Mouse (Mus musculus): ENCODE results near the gene Kcnc3. TPM values are rescaled to one million over a fixed set of nuclear protein-coding genes. Genes with fewer than 3 reads are reported as not detected.
A peak's percentile ranks its signal among the peaks of the same experiment; 100 is the strongest.

Gene Kcnc3
- polyA plus RNA-seq, 1 experiment from 2014 or later: 0.05 TPM

DNA sequence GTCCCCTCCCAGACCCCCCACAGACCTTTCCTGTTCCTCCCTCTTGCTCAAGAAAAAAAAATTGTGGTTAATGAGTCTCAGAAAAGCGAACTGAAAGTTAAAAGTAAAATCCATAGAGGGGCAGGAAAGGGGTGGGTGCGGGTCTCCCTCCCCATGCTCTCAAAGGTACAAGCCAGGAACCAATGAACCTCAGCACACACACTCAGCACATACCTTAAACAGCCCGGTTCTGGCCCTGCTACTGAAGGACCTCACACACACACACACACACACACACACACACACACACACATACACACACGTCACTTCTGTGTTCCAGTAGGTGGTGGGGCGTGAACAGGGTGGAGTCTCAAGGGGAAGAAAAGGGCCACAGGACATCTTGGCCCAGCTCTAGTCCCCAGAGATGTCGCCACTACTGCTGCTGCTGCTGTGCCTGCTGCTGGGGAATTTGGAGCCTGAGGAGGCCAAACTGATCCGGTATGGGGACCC is 18.2 kb upstream of the Kcnc3 start, which contains the start of gene Napsa:
Napsa (plus strand) TSS at position 168 of the 489 bp plus-strand sequence.
- H3K9ac ChIP-seq: no peak within 1 kb of the TSS
- 17% methylated on average over 7 of the region's 7 CpGs for WGBS (ENCODE audit: insufficient replicate concordance)
- no peak within 1 kb of the TSS for H3K4me3 ChIP-seq (replicated peaks)
- ATAC-seq (ENCODE audit: low read depth): no peak
- H3K27me3 ChIP-seq: peaks cover 5% of the 10 kb centered on the region; the same call in 1 of the 2 replicates
- H3K4me1 ChIP-seq (replicated peaks): no peaks in the 10 kb centered on the region
- no peaks in the 10 kb centered on the region for H3K36me3 ChIP-seq
- H3K9me3 ChIP-seq (replicated peaks): no peaks in the 10 kb centered on the region
- no peak for DNase-seq
- H3K4me2 ChIP-seq: no peak within 1 kb of the TSS
- no peak within 1 kb of the TSS for H3K27ac ChIP-seq

DNA sequence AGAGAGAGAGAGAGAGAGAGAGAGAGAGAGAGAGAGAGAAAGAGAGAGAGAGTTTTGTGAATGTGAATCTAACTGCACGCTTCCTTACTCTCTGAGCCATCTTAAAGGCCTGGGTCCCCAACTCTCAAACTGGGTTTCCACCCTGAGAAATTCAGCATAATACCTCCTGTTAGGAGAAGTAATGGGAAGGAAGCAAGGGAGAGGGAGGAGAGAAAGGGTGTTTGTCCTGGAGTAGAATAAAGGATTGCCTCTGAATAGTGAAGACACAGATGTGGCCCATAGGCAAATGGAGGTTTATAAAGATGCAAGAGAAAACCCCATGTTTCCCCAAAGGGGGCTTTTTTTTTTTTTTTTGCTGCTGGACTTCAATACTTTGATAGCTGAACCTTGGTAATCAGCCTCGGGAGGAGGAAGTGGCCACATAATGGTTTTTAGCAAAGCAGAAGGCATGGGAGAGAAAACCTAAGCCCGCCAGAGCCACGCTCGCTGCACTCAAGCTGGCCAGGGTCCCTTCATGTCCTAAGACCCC is 17.4 kb upstream of the Kcnc3 start:
- Histone ChIP-seq H3K4me2 (no peak overlapping the region), H3K4me3 (replicated peaks) (no peak overlapping the region), H3K27ac (no peak overlapping the region)

GRCm38 (mm10) chr7:44576333-44576844 is 14.1 kb upstream of the Kcnc3 start:
- peaks cover 9% of the 10 kb centered on the region for H3K27me3 ChIP-seq
- no peaks in the 10 kb centered on the region for H3K9me3 ChIP-seq (replicated peaks)
- no peaks in the 10 kb centered on the region for H3K4me1 ChIP-seq (replicated peaks)
- H3K27ac ChIP-seq: no peak overlapping the region
- H3K4me3 ChIP-seq (replicated peaks): no peak overlapping the region
- no peak overlapping the region for H3K4me2 ChIP-seq
- DNase-seq: no peak
- no peak overlapping the region for H3K9ac ChIP-seq
- H3K36me3 ChIP-seq: no peaks in the 10 kb centered on the region
- WGBS (ENCODE audit: insufficient replicate concordance): 40% methylated on average over 5 of the region's 5 CpGs
- ATAC-seq (ENCODE audit: low read depth): no peak

More for the DNA sequence above, 17.4 kb upstream of the Kcnc3 start:
- Histone ChIP-seq H3K27me3 (peaks cover 5% of the 10 kb centered on the region; the same call in 1 of the 2 replicates), H3K9me3 (replicated peaks) (no peaks in the 10 kb centered on the region), H3K36me3 (no peaks in the 10 kb centered on the region), H3K4me1 (replicated peaks) (no peaks in the 10 kb centered on the region), H3K9ac (no peak overlapping the region)
- no peak for ATAC-seq (ENCODE audit: low read depth)
- no peak for DNase-seq
- 53% methylated on average over 5 of the region's 5 CpGs for WGBS (ENCODE audit: insufficient replicate concordance)

DNA sequence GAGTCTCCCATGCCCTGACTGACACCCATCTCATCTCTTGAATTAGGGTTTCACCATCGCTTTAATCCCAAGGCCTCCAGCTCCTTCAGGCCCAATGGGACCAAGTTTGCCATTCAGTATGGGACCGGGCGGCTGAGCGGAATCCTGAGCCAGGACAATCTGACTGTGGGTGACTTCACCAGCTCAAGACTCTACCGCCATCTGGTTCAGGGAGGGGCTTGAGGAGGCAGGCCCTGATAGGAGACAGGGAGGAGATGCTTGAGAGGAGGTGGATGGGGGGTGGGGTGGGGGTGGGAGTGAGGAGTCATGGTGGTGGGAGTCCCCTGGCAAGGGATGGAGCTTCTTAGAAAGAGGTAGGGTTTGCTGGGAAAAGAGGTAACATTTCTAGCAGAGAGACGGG is 8.8 kb upstream of the Kcnc3 start:
- no peak overlapping the region for H3K27ac ChIP-seq
- 50% methylated on average over 6 of the region's 6 CpGs for WGBS (ENCODE audit: insufficient replicate concordance)
- H3K4me2 ChIP-seq: no peak overlapping the region
- H3K36me3 ChIP-seq: no peaks in the 10 kb centered on the region
- DNase-seq (no peak), ATAC-seq (ENCODE audit: low read depth) (no peak)
- H3K4me1 ChIP-seq (replicated peaks): peaks cover 10% of the 10 kb centered on the region
- H3K27me3 ChIP-seq: peaks cover 52% of the 10 kb centered on the region
- no peak overlapping the region for H3K9ac ChIP-seq
- no peak overlapping the region for H3K4me3 ChIP-seq (replicated peaks)
- no peaks in the 10 kb centered on the region for H3K9me3 ChIP-seq (replicated peaks)

DNA sequence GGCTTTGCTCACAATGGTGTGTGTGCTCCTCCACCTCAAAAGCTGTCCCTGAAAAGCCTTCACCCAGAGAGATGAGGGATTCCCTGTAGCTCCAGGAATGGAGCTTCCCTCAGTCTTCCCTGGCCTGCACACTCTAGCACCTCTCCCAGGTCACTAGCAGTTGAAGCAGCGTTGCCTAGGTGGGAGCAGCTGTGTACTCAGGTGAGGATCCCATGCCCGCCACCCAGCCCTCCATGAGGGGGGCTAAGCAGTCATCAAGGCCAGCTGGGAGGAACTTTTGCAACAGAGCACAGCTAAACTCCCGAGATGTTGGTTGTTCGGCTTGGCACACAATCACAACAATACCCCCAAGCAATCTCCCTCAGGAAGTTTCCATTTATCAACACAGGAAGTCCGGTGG is 7.8 kb upstream of the Kcnc3 start:
- Histone ChIP-seq H3K27ac (no peak overlapping the region), H3K9ac (no peak overlapping the region), H3K9me3 (replicated peaks) (no peaks in the 10 kb centered on the region), H3K4me1 (replicated peaks) (peaks cover 10% of the 10 kb centered on the region), H3K36me3 (no peaks in the 10 kb centered on the region), H3K4me3 (replicated peaks) (no peak overlapping the region), H3K4me2 (no peak overlapping the region), H3K27me3 (peaks cover 63% of the 10 kb centered on the region)
- no peak for DNase-seq
- 41% methylated on average over 5 of the region's 5 CpGs for WGBS (ENCODE audit: insufficient replicate concordance)
- ATAC-seq (ENCODE audit: low read depth): no peak

DNA sequence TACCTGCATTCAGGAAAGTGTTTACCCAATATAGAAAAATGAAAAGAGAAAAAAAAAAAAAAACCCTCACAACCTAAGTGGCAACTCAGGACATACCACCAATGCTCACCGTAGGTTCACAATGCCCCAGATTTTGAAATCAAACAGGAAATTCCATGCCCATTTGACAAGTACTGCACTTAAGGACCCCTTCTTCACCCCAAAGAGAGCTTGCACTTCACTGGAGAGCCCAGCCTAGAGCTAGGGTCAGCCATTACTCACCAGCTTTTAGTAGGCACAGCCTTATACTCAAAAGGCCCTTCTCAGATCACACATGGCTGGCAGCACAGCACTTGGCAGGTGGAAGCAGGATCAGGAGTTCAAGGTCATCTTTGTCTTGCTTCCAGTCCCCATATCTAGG is 7.3 kb upstream of the Kcnc3 start:
- H3K4me3 ChIP-seq (replicated peaks): no peak overlapping the region
- H3K27ac ChIP-seq: no peak overlapping the region
- H3K36me3 ChIP-seq: no peaks in the 10 kb centered on the region
- DNase-seq: no peak
- H3K9ac ChIP-seq: no peak overlapping the region
- peaks cover 10% of the 10 kb centered on the region for H3K4me1 ChIP-seq (replicated peaks)
- peaks cover 67% of the 10 kb centered on the region for H3K27me3 ChIP-seq
- H3K4me2 ChIP-seq: no peak overlapping the region
- H3K9me3 ChIP-seq (replicated peaks): no peaks in the 10 kb centered on the region
- ATAC-seq (ENCODE audit: low read depth): no peak
- WGBS (ENCODE audit: insufficient replicate concordance): 56% methylated on average over 1 of the region's 1 CpGs

- H3K36me3 ChIP-seq: no peaks in the 10 kb centered on the region
- no peak overlapping the region for H3K27ac ChIP-seq
- H3K4me3 ChIP-seq (replicated peaks): no peak overlapping the region
- H3K9ac ChIP-seq: no peak overlapping the region
- DNase-seq (no peak), ATAC-seq (ENCODE audit: low read depth) (no peak)
- peaks cover 21% of the 10 kb centered on the region for H3K4me1 ChIP-seq (replicated peaks)
- peaks cover 79% of the 10 kb centered on the region for H3K27me3 ChIP-seq
- H3K9me3 ChIP-seq (replicated peaks): no peaks in the 10 kb centered on the region
- no peak overlapping the region for H3K4me2 ChIP-seq
- WGBS (ENCODE audit: insufficient replicate concordance): 47% methylated on average over 4 of the region's 4 CpGs
Observed at GRCm38 (mm10) chr7:44584265-44584804, 6.1 kb upstream of the Kcnc3 start.

DNA sequence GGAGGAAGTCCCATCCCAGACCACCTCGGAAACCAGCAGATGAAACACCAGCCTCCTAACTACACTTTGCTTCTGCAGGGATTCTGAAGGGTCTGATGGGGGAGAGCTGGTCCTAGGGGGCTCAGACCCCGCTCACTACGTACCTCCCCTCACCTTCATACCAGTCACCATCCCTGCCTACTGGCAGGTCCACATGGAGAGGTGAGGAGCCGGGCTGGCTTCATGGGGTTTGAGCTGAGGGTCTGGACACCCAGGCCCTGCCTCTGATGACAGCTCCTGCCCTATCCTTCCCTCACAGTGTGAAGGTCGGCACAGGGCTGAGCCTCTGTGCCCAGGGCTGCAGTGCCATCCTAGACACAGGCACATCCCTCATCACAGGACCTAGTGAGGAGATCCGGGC is 5.5 kb upstream of the Kcnc3 start:
- DNase-seq (no peak), ATAC-seq (ENCODE audit: low read depth) (no peak)
- Histone ChIP-seq H3K9ac (no peak overlapping the region), H3K27ac (no peak overlapping the region), H3K4me3 (replicated peaks) (no peak overlapping the region), H3K36me3 (no peaks in the 10 kb centered on the region), H3K4me2 (no peak overlapping the region), H3K4me1 (replicated peaks) (peaks cover 25% of the 10 kb centered on the region), H3K9me3 (replicated peaks) (no peaks in the 10 kb centered on the region), H3K27me3 (peaks cover 85% of the 10 kb centered on the region)
- 69% methylated on average over 6 of the region's 6 CpGs for WGBS (ENCODE audit: insufficient replicate concordance)

DNA sequence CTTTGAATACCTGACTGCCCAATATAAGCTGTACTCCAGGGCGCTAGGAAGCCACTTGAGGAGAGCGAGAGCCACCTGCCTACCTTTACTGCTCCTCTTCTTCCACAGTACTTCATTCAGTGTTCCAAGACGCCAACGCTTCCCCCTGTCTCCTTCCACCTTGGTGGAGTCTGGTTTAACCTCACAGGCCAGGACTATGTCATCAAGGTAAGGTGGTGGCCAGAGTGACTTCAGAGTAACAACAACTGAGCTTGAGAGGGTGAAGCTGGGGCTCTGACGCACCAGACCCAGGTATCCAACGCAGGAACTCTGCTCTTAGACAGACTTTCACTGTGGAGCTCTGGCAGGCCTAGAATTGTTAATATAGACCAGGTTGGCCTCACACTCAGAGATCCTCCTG is 4.9 kb upstream of the Kcnc3 start:
- Histone ChIP-seq H3K9ac (no peak overlapping the region), H3K27ac (no peak overlapping the region), H3K4me3 (replicated peaks) (no peak overlapping the region), H3K36me3 (no peaks in the 10 kb centered on the region), H3K27me3 (peaks cover 91% of the 10 kb centered on the region), H3K4me2 (no peak overlapping the region), H3K4me1 (replicated peaks) (peaks cover 31% of the 10 kb centered on the region), H3K9me3 (replicated peaks) (no peaks in the 10 kb centered on the region)
- ATAC-seq (ENCODE audit: low read depth) (no peak), DNase-seq (no peak)
- WGBS (ENCODE audit: insufficient replicate concordance): 73% methylated on average over 6 of the region's 6 CpGs

DNA sequence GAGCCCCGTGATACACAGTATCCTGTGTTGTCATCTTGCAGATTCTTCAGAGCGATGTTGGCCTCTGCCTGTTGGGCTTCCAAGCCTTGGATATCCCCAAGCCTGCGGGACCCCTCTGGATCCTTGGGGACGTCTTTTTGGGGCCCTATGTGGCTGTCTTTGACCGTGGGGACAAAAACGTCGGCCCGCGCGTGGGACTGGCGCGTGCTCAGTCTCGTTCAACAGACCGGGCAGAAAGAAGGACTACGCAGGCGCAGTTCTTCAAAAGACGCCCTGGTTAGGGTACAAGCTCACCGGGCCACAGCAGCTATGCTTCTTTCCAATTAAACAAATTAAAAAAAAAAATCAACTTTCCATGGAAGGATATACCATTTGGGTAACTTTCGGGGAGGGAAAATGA is 3.9 kb upstream of the Kcnc3 start:
- Histone ChIP-seq H3K4me1 (replicated peaks) (peaks cover 40% of the 10 kb centered on the region), H3K36me3 (no peaks in the 10 kb centered on the region), H3K27ac (no peak overlapping the region), H3K9me3 (replicated peaks) (no peaks in the 10 kb centered on the region), H3K4me3 (replicated peaks) (no peak overlapping the region), H3K9ac (no peak overlapping the region), H3K4me2 (peak overlapping the region; percentile 24), H3K27me3 (peaks cover 91% of the 10 kb centered on the region)
- no peak for ATAC-seq (ENCODE audit: low read depth)
- DNase-seq: no peak
- WGBS (ENCODE audit: insufficient replicate concordance): 13% methylated on average over 19 of the region's 19 CpGs

DNA sequence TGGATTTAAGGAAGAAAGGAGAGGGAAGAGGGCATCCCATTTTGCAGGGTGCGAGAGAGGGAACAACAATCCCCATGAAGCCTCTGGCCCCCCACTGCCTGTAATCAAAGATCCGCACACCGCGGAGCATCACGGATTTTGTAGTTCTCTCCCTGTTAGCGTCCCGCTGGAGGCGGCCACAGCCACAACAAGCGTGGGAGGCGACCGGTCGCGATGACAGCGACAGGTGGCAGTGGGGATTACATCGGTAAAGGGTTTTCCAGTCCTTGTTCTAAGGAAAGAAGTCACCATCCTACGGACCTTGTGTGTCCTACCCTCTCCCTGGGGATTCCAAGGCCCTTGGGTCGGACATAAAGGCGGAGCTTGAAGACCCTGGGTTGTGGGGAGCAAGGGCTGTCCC is 3.5 kb upstream of the Kcnc3 start:
- DNase-seq: no peak
- WGBS (ENCODE audit: insufficient replicate concordance): under 1% methylated on average over 18 of the region's 18 CpGs
- no peak overlapping the region for H3K4me3 ChIP-seq (replicated peaks)
- ATAC-seq (ENCODE audit: low read depth): no peak
- H3K9ac ChIP-seq: no peak overlapping the region
- H3K4me2 ChIP-seq: peak overlapping the region; percentile 24
- no peak overlapping the region for H3K27ac ChIP-seq
- peaks cover 37% of the 10 kb centered on the region for H3K4me1 ChIP-seq (replicated peaks)
- H3K9me3 ChIP-seq (replicated peaks): no peaks in the 10 kb centered on the region
- H3K27me3 ChIP-seq: peaks cover 91% of the 10 kb centered on the region
- H3K36me3 ChIP-seq: no peaks in the 10 kb centered on the region

DNA sequence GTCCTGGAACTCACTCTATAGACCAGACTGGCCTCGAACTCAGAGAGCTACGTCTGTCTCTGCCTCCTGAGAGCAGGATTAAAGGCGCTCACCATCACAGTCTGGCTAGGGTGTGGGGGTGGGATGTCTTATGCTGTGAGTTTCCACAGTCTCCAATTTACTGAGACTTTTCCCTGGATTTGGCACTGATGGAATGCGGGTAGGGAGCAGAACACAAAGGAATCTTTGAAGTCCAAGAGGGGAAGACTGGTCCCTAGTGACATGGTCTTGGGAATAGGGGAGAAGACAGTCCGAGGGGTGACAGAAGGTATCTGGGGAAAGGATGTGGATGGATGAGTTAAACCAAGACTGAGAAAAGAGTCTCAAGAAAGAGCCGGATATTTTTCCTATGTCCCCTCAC is 2.8 kb upstream of the Kcnc3 start:
- Histone ChIP-seq H3K27ac (no peak overlapping the region), H3K4me3 (replicated peaks) (no peak overlapping the region), H3K9ac (no peak overlapping the region), H3K4me2 (no peak overlapping the region), H3K9me3 (replicated peaks) (no peaks in the 10 kb centered on the region), H3K36me3 (no peaks in the 10 kb centered on the region), H3K27me3 (peaks cover 91% of the 10 kb centered on the region), H3K4me1 (replicated peaks) (peaks cover 32% of the 10 kb centered on the region)
- ATAC-seq (ENCODE audit: low read depth) (no peak), DNase-seq (no peak)
- WGBS (ENCODE audit: insufficient replicate concordance): 27% methylated on average over 6 of the region's 6 CpGs
